Mouse (Mus musculus): ENCODE results near the gene Hic2.
"Not testable (repeated sequence)": the region's sequence is repeated elsewhere in the genome, so short reads cannot be mapped to it uniquely, and the experiment has no call there.

Gene Hic2

DNA sequence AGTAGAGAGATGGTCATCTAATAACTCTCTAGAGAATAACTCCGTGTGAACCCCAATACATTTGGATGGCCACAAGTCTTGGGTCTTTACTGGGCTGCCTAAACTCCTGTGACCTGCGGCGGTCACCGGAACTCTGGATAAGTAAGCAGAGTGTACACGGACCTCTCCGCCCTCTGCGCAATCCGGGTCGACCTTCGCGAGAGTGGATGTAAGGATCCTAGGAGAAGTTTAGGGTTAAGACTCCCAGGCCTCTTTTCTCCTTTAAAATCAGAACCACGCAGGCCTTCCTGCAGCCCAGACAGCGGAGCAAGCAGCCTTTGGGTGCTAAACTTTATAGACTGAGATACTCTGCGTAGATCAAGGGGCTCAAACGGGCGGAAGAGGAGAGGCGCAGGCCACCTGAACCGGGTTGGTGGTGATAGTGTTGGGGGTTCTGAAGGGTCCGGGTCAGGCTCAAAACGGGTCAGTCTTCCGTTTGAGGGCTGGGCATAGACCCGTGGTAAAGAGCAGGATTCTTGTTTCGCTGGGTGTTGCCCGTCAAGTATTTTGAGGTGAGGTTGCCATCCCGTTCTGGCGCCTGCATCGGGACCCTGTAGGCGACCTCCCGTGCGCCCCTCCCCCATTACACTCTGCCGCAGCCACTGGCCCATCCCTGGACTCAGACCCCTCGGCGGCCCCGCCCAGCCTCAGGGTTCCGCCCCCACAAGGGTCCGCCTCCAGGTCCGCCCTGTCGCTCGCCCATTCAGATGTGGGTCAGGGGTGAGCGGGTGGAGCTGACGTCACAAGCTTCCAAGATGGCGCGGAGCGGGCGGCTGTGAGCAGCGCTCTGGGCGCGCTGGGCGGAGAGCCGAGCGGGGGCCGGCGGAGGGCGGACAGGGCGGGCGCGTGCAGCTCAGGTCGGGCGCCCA is at the start of gene Hic2:
TSS of gene Hic2 (plus strand) at position 779 of the 908 bp plus-strand sequence.
- peak; percentile 93 for DNase-seq

DNA sequence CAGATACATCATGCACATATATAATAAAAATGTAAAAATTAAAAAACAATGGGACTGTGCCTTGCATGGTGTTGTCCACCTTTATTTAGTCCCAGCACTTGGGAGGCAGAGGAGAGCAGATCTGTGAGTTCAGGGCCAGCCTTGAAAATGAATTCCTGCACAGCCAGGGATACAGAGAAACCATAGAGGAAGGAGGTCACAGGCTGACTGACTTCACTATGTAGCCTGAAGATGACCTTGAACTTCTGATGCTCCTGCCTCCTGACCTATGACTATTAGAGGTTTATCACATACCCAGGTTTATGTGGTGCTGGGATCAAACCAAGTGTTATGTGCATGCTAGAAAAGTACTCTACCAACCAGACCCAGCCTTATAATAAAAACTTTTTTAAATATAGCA is 47.9 kb upstream of the Hic2 start:
- DNase-seq = no peak

- DNase-seq = no peak
Observed at GRCm38 (mm10) chr16:17193823-17194222, 39.5 kb upstream of the Hic2 start.

- no peak for DNase-seq
Observed at GRCm38 (mm10) chr16:17200121-17200952, 33.0 kb upstream of the Hic2 start.

GRCm38 (mm10) chr16:17200953-17201707 is 32.2 kb upstream of the Hic2 start:
- DNase-seq = peak; percentile 82

- DNase-seq = no peak
Observed at GRCm38 (mm10) chr16:17201977-17202376, 31.4 kb upstream of the Hic2 start.

- no peak for DNase-seq
Observed at GRCm38 (mm10) chr16:17202549-17202948, 30.8 kb upstream of the Hic2 start, which contains the start of gene Ube2l3. Gene Ube2l3 (minus strand): TSS chr16:17202649.

GRCm38 (mm10) chr16:17204990-17205389 is 28.4 kb upstream of the Hic2 start:
- DNase-seq = peak; percentile 58

DNA sequence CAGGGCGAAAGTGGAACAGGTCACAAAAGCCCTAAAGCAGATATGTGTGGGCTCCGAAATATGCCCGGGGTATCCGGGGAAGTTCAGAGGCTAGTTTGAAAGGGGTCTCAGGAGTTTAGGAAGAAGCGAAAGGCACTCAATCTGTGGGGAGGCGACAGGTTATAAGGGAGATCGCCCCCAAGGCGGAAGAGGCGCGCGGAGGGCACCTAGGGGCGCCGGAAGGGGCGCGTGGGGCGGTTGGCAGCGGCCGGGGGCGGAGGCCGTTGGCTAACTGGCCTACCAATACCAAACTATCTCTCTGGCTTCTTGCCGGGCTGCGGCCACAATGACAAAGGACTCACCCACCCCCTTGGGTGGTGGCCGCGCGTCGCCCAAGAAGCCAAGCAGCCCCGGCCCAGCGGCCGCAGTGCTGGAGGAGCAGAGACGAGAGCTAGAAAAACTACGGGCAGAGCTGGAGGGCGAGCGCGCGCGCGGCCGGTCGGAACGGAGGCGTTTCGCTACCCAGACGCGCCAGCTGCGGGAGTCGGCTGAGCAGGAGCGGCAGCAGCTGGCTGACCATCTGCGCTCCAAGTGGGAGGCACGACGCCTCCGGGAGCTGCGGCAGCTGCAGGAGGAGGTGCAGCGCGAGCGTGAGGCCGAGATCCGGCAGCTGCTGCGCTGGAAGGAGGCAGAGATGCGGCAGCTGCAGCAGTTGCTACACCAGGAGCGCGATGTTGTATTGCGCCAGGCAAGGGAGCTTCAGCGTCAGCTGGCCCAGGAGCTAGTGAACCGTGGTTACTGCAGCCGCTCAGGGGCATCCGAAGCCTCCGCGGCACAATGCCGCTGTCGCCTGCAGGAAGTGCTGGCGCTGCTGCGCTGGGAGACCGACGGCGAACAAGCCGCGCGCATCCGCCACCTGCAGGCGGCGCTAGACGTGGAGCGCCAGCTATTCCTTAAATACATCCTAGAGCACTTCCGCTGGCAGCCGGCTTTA is 24.7 kb upstream of the Hic2 start, which contains the start of gene Rimbp3:
TSS of gene Rimbp3 (plus strand) at position 215 of the 973 bp plus-strand sequence.
- DNase-seq = peak; percentile 76

DNA sequence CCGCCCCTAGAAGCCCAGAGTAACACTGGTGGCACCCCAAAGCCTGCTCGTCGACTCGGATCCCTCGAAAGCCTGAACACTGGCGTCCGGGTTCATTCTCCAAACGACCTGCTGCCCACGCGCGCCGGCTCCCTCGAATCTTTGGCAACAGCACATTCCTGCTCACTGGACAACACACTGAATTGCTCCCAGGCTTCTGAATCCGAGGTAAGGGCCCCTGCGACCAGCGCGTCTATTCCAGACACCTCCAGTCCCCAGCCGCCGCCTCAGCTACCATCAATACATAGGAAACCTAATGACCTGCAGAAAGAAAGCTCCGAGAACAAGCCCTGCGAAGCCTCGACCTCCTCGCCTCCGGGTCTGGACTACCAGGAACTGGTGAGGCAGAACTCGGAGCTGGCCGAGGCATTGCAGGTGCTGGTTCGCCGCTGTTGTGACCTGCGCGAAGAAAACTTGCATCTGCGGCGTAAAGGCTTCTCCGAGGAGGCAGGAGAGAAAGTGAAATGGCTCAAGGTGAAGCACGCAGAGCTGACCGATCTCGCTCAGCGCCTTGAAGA is 23.9 kb upstream of the Hic2 start:
- DNase-seq = no peak

DNA sequence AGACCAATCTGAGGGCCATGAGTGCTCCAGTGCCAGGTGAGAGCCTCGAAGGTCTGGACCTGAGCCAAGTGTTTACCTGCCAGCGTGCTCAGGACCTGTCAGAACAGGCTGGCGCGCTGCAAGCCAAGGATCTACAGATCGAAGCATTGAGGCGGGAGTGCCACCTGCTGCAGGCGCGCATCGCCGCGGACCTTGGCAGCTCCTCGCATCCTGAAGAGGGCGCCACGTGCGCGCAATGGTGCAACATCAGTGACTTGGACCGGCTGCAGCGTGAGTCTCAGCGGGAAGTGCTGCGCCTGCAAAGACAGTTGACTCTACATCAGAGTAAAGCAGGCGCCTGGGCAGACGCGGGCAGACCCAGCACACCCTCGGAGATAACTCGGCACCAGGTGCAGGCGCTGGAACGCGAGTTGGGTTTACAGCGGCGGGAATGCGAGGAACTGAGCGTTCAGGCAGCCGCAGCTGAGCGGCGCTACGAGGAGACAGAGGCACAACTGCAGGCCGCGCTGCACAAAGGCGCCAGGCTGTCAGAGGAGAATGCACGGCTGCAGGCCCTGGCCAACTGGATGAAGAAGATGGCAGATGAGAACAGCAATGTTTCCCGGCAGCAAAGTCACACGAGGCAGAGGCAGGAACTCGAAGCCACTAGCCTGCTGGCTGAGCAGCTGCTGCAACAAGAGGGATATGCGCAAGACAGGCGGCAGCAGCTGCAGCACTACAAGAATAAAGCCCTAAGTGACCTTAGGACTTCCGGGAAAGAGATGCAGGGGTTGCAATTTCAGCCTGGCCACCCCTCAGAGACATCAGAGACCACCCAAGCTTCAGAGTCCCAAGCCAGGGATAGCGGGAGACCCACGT is 23.2 kb upstream of the Hic2 start:
- DNase-seq = peak; percentile 91

GRCm38 (mm10) chr16:17216934-17217633 is 16.3 kb upstream of the Hic2 start:
- DNase-seq = no peak

DNA sequence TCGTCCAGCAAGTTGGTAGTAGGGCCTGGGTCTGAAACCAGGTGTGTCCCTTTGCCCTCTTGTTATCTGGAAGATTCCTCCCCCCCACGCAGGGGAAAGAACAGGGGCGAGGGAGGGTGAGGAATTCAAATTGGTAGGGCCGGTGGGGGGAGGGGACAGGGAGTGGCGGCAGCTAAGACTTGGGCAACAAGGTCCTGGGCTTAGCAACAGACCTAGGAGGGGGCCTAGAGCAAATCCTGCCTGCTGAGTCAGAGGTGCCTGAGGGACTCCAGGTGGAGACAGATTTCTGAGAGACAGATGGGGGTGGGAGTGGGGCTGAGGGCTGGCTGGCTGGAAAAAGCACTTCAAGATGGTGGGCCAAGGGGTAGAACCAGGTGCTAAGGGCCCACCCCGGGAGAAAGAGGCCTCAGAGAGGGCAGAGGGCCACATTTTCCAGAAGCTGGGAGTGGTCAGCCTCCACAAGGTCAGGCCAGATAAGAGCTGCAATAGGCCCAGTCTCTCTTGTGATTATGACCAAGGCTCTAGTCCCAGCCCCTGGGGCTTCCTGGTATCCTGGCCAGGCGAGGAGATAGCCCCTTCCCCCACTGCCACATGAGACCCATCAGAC is 13.1 kb upstream of the Hic2 start:
- DNase-seq = no peak

GRCm38 (mm10) chr16:17222197-17222596 is 11.2 kb upstream of the Hic2 start:
- DNase-seq = peak; percentile 85

DNA sequence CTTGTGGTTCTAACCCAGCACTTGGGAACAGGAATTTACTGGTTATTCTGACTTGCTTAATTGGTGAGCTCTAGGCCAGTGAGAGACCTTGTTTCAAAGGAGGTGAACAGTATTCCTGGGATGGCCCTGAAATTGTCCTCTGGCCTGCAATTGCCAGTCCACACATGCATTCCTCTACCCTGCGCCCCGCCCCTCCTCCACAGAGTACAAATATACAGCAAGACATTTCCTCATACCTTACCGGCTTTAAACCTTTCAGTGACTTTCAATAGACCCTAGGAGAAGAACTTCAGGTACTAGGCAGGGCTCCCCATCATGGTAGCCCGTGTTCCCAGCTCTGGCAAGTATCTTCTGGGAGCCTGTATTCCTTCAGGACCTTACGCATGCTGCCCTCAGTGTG is 7.8 kb upstream of the Hic2 start:
- no peak for DNase-seq

GRCm38 (mm10) chr16:17226496-17226895 is 6.9 kb upstream of the Hic2 start:
- DNase-seq = no peak

GRCm38 (mm10) chr16:17231523-17231922 is 1.8 kb upstream of the Hic2 start:
- DNase-seq = not testable (repeated sequence)

DNA sequence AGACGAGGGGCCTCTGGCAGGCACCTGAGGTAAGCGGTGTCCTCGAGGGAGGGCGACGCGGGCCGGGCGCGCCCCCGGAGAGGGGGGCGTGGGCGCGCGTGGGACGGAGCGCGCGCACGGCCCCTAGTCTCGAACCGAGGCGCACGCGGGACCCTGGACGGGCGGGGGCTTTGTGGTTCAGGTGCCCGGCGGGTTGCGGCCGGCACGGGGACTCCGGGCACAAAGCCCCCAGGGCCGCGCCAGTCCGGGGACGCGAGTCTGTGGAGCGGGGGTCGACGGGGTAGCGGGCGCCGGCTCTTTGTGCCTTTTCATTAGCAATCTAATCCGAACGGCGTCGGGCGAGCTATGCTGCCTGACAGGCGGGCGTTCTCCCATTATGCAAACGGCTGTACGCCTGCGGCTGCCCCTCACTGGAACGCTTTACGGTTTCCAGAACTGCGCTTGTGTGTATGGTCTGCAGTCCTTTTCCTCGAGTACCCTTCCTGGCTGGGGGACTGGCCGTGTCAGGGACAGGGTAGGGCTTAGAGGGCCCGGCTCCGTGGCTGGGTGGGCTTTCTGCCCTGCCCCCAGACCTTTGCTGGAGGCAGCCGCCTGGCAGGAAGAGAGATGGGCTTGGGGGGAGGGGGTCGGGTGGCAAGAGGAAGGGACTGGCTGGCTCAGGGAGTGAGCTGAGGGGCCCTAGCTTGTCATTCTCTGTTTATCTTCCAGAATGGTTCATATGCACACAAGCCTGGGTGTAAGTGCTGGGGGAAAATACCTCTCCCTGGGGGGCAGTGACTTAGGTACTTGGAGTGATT is 528 bp downstream of the Hic2 start:
- DNase-seq = peak; percentile 39
